Mouse (Mus musculus): ENCODE measurements around the gene Celf6.

- TF ChIP-seq HCFC1 (IDR thresholded peaks at IDR 0.05; ENCODE audit: low read depth, low read length) (0 out of 2 replicates have a peak, but pooled peaks have one; percentile 20), ZC3H11A (IDR thresholded peaks at IDR 0.05; ENCODE audit: low read depth, low read length) (no peak), USF1 (IDR thresholded peaks at IDR 0.05; ENCODE audit: low read depth, low read length) (no peak), TCF12 (IDR thresholded peaks at IDR 0.05; ENCODE audit: low read depth, low read length) (0 out of 2 replicates have a peak, but pooled peaks have one; percentile 28), MYB (IDR thresholded peaks at IDR 0.05; ENCODE audit: low read depth, low read length) (peak; percentile 38; the same call in 1 of the 2 replicates), EP300 (IDR thresholded peaks at IDR 0.05; ENCODE audit: low read depth in 1 of 2, low read length in 2 of 2) (peak; percentile 56 to 57; a peak in 2 of 4 replicates)
Measured at GRCm38 (mm10) chr9:59654450-59654983, 76.8 kb downstream of the Celf6 start.

Measured in MEL (cell line).